Mouse (Mus musculus): Measurements from ENCODE around the gene Tmpo. TPM values are rescaled to one million over a fixed set of nuclear protein-coding genes. Genes with fewer than 3 reads are reported as not detected.

Tmpo gene
- polyA plus RNA-seq, 1 experiment from 2014 or later: 139 TPM

DNA sequence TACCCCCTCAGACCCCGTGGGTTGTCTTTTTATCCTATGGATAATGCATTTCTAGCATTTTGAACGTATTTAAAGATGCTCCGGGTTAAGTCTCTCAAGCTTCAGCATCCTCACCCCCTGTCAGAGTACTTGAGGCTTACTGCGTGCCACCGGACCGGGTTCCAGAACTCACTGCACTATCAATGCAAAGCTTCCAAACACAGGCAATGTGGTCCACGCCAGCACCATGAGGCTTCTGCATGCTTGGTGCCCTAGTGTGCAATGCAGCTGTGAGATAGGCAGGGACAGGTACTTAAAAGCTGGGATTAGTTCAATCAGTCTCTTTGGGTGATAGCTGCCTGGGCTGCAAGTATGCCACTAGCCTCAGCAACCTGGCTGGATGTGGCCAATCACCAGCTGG is 35.7 kb downstream of the Tmpo start:
- H3K27me3 ChIP-seq (replicated peaks; ENCODE audit: control insufficient read depth, insufficient read depth, low read length): no peaks in the 10 kb centered on the region
- ATAC-seq: no peak
- H3K9me3 ChIP-seq (ENCODE audit: control insufficient read depth, low read length): no peaks in the 10 kb centered on the region
- H3K4me3 ChIP-seq (replicated peaks; ENCODE audit: low read length): no peak overlapping the region
- H3K4me2 ChIP-seq (ENCODE audit: low read length): no peak overlapping the region
- H3K4me1 ChIP-seq (replicated peaks; ENCODE audit: control insufficient read depth, insufficient read depth, low read length): no peaks in the 10 kb centered on the region
- H3K9ac ChIP-seq (replicated peaks; ENCODE audit: low read depth, low read length): no peak overlapping the region
- peaks cover 19% of the 10 kb centered on the region for H3K36me3 ChIP-seq (ENCODE audit: control insufficient read depth, insufficient read depth)
- no peak overlapping the region for H3K27ac ChIP-seq (ENCODE audit: low read length)
- 96% methylated on average over 7 of the region's 7 CpGs for WGBS

DNA sequence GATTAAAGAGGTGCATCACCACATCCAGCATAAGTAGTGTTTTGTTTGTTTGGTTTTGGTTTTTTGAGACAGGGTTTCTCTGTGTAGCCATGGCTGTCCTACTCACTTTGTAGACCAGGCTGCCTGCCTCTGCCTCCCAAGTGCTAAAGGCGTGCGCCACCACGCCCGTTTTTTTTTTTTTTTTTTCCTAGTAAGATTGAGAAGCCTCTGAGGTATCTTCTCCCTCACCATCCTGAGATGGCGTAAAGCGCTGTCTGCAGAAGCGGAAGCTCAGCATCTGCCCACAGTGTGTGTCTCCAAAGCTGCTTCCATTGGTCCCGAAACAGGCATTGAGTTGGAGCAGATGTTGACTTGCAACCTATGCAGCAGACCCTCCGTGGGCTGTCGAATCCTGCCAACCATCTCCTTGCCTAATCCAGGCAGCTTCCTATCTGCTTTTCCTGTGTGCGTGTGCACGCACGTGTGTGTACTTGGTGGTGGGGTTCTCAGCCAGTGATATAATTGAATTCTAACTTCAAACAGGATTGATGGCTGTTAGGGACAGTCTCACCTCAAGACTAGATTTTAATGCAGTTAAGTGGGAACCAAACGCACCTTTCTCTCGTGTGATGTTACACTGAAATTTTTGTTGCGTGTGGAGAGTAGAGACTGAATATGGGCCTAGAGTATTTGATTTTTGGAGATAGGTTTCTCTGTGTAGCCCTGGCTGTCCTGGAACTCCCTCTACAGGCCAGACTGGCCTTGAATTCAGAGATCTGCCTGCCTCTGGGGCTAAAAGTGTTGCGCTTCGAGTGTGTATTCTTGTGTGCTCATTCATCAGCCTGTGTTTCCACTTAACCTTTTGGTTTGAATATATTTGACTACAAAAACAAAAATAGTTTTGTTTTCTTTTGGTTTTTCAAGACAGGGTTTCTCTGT is 37.5 kb downstream of the Tmpo start:
- ATAC-seq: 0 out of 2 replicates have a peak, but pooled peaks have one; percentile 27
- Histone ChIP-seq H3K36me3 (ENCODE audit: control insufficient read depth, insufficient read depth) (peaks cover 10% of the 10 kb centered on the region), H3K4me3 (replicated peaks; ENCODE audit: low read length) (no peak overlapping the region), H3K27ac (ENCODE audit: low read length) (no peak overlapping the region), H3K27me3 (replicated peaks; ENCODE audit: control insufficient read depth, insufficient read depth, low read length) (no peaks in the 10 kb centered on the region), H3K9ac (replicated peaks; ENCODE audit: low read depth, low read length) (no peak overlapping the region), H3K9me3 (ENCODE audit: control insufficient read depth, low read length) (no peaks in the 10 kb centered on the region), H3K4me2 (ENCODE audit: low read length) (no peak overlapping the region), H3K4me1 (replicated peaks; ENCODE audit: control insufficient read depth, insufficient read depth, low read length) (no peaks in the 10 kb centered on the region)
- WGBS: 77% methylated on average over 18 of the region's 18 CpGs

DNA sequence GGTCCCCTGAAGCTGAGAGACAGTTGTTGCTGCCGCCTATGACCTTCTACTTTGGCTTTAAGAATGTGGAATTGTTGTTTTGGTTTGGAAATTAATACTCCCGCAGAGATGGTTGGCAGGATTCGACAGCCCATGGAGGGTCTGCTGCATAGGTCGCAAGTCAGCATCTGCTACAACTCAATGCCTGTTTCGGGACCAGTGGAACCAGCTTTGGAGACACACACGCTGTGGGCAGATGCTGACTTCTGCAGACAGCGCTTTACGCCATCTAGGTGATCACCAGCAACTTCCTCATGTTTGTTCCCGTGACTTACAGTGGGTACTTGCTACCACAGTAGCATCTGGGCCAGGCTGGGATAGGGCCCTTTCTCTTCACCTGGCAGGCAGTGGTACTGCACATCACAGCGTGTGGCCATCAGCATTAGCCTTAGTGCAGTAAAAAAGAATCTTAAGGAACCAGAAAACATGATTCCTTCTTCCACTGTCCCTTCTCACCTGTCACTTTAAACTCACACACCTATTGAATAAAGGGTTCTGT is 38.4 kb downstream of the Tmpo start:
- no peak overlapping the region for H3K27ac ChIP-seq (ENCODE audit: low read length)

DNA sequence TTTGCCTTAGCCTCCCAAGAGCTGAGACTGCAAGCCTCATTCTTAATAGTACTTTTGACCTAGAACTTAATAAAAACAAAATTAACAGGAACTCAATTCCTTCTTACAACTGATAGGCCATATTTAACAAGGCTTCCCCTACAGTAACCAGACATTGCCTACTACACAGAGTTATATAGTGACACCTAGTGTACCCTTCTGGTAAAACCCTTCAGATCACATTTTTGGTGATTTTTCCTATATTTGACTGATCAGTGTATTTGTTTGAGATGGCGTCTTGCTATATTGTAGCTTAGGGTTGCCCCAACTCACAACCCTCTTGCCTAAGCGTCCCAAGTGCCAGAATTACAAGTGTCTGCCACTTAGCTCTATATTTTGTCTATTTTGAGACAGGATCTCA is 39.6 kb downstream of the Tmpo start:
- ATAC-seq: peak; percentile 48; the same call in 1 of the 2 replicates
- 44% methylated on average over 2 of the region's 2 CpGs for WGBS
- H3K27ac ChIP-seq (ENCODE audit: low read length): no peak overlapping the region
- no peak overlapping the region for H3K4me3 ChIP-seq (replicated peaks; ENCODE audit: low read length)
- H3K27me3 ChIP-seq (replicated peaks; ENCODE audit: control insufficient read depth, insufficient read depth, low read length): no peaks in the 10 kb centered on the region
- H3K4me2 ChIP-seq (ENCODE audit: low read length): no peak overlapping the region
- no peaks in the 10 kb centered on the region for H3K4me1 ChIP-seq (replicated peaks; ENCODE audit: control insufficient read depth, insufficient read depth, low read length)
- H3K9me3 ChIP-seq (ENCODE audit: control insufficient read depth, low read length): no peaks in the 10 kb centered on the region
- H3K36me3 ChIP-seq (ENCODE audit: control insufficient read depth, insufficient read depth): peaks cover 7% of the 10 kb centered on the region
- no peak overlapping the region for H3K9ac ChIP-seq (replicated peaks; ENCODE audit: low read depth, low read length)

More for the DNA sequence above, 38.4 kb downstream of the Tmpo start:
- Histone ChIP-seq H3K4me3 (replicated peaks; ENCODE audit: low read length) (no peak overlapping the region), H3K4me2 (ENCODE audit: low read length) (no peak overlapping the region), H3K4me1 (replicated peaks; ENCODE audit: control insufficient read depth, insufficient read depth, low read length) (no peaks in the 10 kb centered on the region), H3K9me3 (ENCODE audit: control insufficient read depth, low read length) (no peaks in the 10 kb centered on the region), H3K27me3 (replicated peaks; ENCODE audit: control insufficient read depth, insufficient read depth, low read length) (no peaks in the 10 kb centered on the region), H3K9ac (replicated peaks; ENCODE audit: low read depth, low read length) (no peak overlapping the region), H3K36me3 (ENCODE audit: control insufficient read depth, insufficient read depth) (peaks cover 10% of the 10 kb centered on the region)
- 77% methylated on average over 10 of the region's 10 CpGs for WGBS
- no peak for ATAC-seq

DNA sequence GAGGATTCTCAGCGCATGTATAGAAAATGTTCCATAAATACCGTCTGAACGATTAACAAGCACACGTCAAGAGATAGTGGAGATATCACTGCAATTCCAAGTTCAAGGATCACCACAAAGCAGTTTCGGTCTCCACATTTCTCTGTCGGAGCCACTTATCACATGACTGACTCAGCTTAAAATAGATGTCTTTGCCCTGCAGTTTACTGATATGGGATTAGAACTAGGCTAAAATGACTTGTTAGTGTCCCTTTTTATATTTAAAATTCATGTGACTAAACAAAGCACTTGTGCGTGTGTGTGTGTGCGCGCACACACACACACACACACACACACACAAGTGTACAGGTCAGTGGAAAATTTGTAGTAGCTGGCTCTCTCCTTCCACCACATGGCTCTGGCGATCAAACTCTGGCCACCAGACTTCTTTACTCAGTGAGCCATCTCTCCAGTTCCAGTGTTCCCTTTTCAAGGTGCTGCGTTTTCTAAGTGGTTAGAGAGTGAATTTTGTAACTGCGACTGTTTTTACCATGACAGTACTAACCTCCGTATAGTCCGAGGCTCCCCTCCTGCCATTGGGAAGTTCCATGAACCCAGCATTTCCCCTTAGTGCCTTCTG is 41.9 kb downstream of the Tmpo start:
- Histone ChIP-seq H3K9me3 (ENCODE audit: control insufficient read depth, low read length) (no peaks in the 10 kb centered on the region), H3K27ac (ENCODE audit: low read length) (no peak overlapping the region), H3K4me2 (ENCODE audit: low read length) (no peak overlapping the region), H3K27me3 (replicated peaks; ENCODE audit: control insufficient read depth, insufficient read depth, low read length) (no peaks in the 10 kb centered on the region), H3K4me3 (replicated peaks; ENCODE audit: low read length) (no peak overlapping the region), H3K4me1 (replicated peaks; ENCODE audit: control insufficient read depth, insufficient read depth, low read length) (peaks cover 6% of the 10 kb centered on the region; the same call in 1 of the 2 replicates), H3K9ac (replicated peaks; ENCODE audit: low read depth, low read length) (no peak overlapping the region), H3K36me3 (ENCODE audit: control insufficient read depth, insufficient read depth) (no peaks in the 10 kb centered on the region)
- ATAC-seq: no peak
- 91% methylated on average over 14 of the region's 14 CpGs for WGBS

DNA sequence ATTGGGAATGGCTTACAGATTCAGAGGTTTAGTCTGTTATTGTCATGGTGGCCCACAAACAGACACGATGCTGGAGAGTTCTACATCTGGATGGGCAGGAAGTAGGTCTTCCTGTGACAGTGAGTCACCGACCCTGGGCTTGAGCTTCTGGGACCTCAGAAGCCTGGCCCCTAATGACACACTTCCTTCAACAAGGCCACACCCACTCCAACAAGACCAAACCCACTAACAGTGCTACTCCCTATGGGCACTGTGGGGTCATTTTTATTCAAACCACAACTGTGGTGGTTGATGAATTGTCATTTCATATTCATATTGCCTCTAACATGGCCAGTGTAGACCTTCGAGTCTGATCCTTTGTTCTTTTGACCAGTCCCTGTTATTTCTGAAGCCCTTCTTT is 42.8 kb downstream of the Tmpo start:
- H3K4me2 ChIP-seq (ENCODE audit: low read length): no peak overlapping the region
- H3K27me3 ChIP-seq (replicated peaks; ENCODE audit: control insufficient read depth, insufficient read depth, low read length): no peaks in the 10 kb centered on the region
- H3K27ac ChIP-seq (ENCODE audit: low read length): no peak overlapping the region
- H3K4me1 ChIP-seq (replicated peaks; ENCODE audit: control insufficient read depth, insufficient read depth, low read length): peaks cover 6% of the 10 kb centered on the region; the same call in 1 of the 2 replicates
- H3K4me3 ChIP-seq (replicated peaks; ENCODE audit: low read length): no peak overlapping the region
- no peak for ATAC-seq
- 87% methylated on average over 3 of the region's 3 CpGs for WGBS
- H3K9ac ChIP-seq (replicated peaks; ENCODE audit: low read depth, low read length): no peak overlapping the region
- no peaks in the 10 kb centered on the region for H3K36me3 ChIP-seq (ENCODE audit: control insufficient read depth, insufficient read depth)
- no peaks in the 10 kb centered on the region for H3K9me3 ChIP-seq (ENCODE audit: control insufficient read depth, low read length)

DNA sequence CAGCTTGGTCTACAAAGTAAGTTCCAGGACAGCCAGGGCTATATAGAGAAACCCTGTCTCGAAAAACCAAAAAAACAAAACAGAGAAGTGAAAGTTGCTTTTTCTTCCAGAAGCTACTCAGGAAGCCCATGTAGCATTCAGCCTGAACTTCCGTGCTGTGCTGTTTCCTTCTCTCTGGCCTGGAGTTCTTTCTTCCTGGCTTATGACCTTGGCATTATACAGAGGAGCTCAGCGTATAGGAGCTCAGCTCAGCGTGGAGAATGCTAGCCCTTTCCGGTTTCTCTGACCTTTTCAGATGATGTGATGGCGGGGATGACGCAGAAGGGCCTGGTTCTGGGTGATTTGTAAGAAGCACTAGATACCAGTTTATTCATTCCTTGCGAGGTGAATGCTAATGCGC is 43.7 kb downstream of the Tmpo start:
- H3K4me2 ChIP-seq (ENCODE audit: low read length): no peak overlapping the region
- 76% methylated on average over 9 of the region's 9 CpGs for WGBS

DNA sequence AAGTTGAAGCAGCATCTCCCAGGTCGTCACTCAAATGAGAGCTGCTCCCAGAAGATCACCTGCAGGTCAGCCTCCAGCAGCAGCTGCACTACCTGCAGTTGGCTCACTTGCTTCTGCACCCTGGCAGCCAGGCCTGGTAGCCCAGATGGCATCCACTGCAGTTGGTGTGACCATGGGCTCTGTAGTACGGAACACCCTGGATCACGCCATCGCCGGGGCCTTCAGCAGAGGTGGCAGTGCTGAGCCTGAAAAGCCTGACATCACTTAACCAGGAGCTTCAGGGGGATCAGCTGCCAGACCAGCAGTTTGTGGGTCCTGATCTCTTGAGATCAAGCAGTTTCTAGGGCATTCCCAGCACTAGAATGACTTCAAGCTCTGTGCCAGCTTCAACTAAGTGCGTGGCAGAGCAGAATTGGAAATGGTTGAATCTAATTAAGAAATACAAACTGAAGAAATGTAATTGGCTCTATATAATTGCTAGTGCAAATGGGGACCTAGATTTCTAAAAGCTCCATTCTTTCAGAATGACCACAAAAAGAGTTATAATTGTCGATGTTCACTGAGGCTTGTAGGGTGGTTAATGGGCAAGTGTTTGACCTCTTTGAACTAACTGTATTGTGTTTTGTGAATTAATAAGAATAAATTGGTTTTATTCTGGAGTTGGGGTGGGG is 45.7 kb downstream of the Tmpo start:
- Histone ChIP-seq H3K27ac (ENCODE audit: low read length) (no peak overlapping the region), H3K4me1 (replicated peaks; ENCODE audit: control insufficient read depth, insufficient read depth, low read length) (peaks cover 6% of the 10 kb centered on the region; the same call in 1 of the 2 replicates), H3K4me2 (ENCODE audit: low read length) (no peak overlapping the region), H3K9ac (replicated peaks; ENCODE audit: low read depth, low read length) (no peak overlapping the region), H3K36me3 (ENCODE audit: control insufficient read depth, insufficient read depth) (no peaks in the 10 kb centered on the region), H3K4me3 (replicated peaks; ENCODE audit: low read length) (no peak overlapping the region), H3K27me3 (replicated peaks; ENCODE audit: control insufficient read depth, insufficient read depth, low read length) (no peaks in the 10 kb centered on the region), H3K9me3 (ENCODE audit: control insufficient read depth, low read length) (no peaks in the 10 kb centered on the region)
- ATAC-seq: peak; percentile 74
- WGBS: 36% methylated on average over 7 of the region's 7 CpGs

More for the DNA sequence above, 43.7 kb downstream of the Tmpo start:
- H3K27me3 ChIP-seq (replicated peaks; ENCODE audit: control insufficient read depth, insufficient read depth, low read length): no peaks in the 10 kb centered on the region
- H3K4me1 ChIP-seq (replicated peaks; ENCODE audit: control insufficient read depth, insufficient read depth, low read length): peaks cover 6% of the 10 kb centered on the region; the same call in 1 of the 2 replicates
- no peak overlapping the region for H3K9ac ChIP-seq (replicated peaks; ENCODE audit: low read depth, low read length)
- H3K9me3 ChIP-seq (ENCODE audit: control insufficient read depth, low read length): no peaks in the 10 kb centered on the region
- H3K27ac ChIP-seq (ENCODE audit: low read length): no peak overlapping the region
- no peak overlapping the region for H3K4me3 ChIP-seq (replicated peaks; ENCODE audit: low read length)
- no peaks in the 10 kb centered on the region for H3K36me3 ChIP-seq (ENCODE audit: control insufficient read depth, insufficient read depth)
- no peak for ATAC-seq

DNA sequence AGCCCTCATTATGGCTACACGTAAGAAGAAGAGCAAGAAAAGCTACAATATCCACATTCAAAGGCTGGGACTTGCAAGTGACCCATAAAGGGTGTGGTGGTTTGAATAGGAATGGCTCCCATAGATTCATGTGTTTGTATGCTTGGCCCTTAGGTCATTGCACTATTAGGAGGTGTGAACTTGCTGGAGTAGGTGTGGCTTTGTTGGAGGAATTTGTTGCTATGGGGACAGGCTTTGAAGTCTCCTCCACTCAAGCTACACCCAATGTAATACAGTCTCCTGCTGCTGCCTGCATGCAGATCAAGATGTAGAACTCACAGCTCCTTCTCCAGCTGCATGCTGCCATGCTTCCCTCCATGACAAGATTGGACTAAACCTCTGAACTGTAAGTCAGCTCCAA is 49.5 kb downstream of the Tmpo start:
- Histone ChIP-seq H3K4me3 (replicated peaks; ENCODE audit: low read length) (no peak overlapping the region), H3K4me2 (ENCODE audit: low read length) (no peak overlapping the region), H3K27ac (ENCODE audit: low read length) (no peak overlapping the region), H3K9ac (replicated peaks; ENCODE audit: low read depth, low read length) (no peak overlapping the region), H3K27me3 (replicated peaks; ENCODE audit: control insufficient read depth, insufficient read depth, low read length) (no peaks in the 10 kb centered on the region), H3K4me1 (replicated peaks; ENCODE audit: control insufficient read depth, insufficient read depth, low read length) (peaks cover 6% of the 10 kb centered on the region; the same call in 1 of the 2 replicates), H3K9me3 (ENCODE audit: control insufficient read depth, low read length) (no peaks in the 10 kb centered on the region), H3K36me3 (ENCODE audit: control insufficient read depth, insufficient read depth) (no peaks in the 10 kb centered on the region)
- 67% methylated on average over 1 of the region's 1 CpGs for WGBS
- no peak for ATAC-seq

All from forebrain, embryonic 16.5 days (tissue).